Mouse (Mus musculus): ENCODE data around the gene Exoc4. TPM values are rescaled to one million over a fixed set of nuclear protein-coding genes. Genes with fewer than 3 reads are reported as not detected.

Exoc4 gene
- total and polyA plus RNA-seq, 3 experiments: 10.5 to 86.2 (median 80.5) TPM

- DNase-seq (ENCODE audit: low spot score) (no peak), ATAC-seq (ENCODE audit: extremely low read depth, insufficient number of reproducible peaks, low FRiP score, poor library complexity, severe bottlenecking) (no peak)
- Histone ChIP-seq H3K36me3 (replicated peaks) (peaks cover 11% of the 10 kb centered on the region), H3K27me3 (ENCODE audit: insufficient read depth, low read length) (no peaks in the 10 kb centered on the region), H3K4me3 (ENCODE audit: low read depth, low read length) (no peak overlapping the region), H3K4me1 (ENCODE audit: insufficient read depth, low read depth, low read length) (peaks cover 17% of the 10 kb centered on the region; the same call in 1 of the 2 replicates), H3K9me3 (replicated peaks) (no peaks in the 10 kb centered on the region)
- no peak for TF ChIP-seq GATA1 (IDR thresholded peaks at IDR 0.05; ENCODE audit: borderline replicate concordance, low read length)
- TF ChIP-seq GATA2 (IDR thresholded peaks at IDR 0.05; ENCODE audit: borderline replicate concordance, low read depth, low read length): no peak
- no peak for TF ChIP-seq CTCF (IDR thresholded peaks at IDR 0.05; ENCODE audit: low read depth, low read length)
- TF ChIP-seq POLR2AphosphoS5 (IDR thresholded peaks at IDR 0.05; ENCODE audit: insufficient replicate concordance, low read depth, low read length): no peak
- TF ChIP-seq TAL1 (conservative IDR thresholded peaks at IDR 0.05; ENCODE audit: low read depth, low read length): no peak
These were observed 216.0 kb downstream of the Exoc4 start for GRCm38 (mm10) chr6:33464862-33465261.

GRCm38 (mm10) chr6:33465392-33465791, 216.5 kb downstream of the Exoc4 start:
- Histone ChIP-seq H3K4me1 (ENCODE audit: insufficient read depth, low read depth, low read length) (peaks cover 17% of the 10 kb centered on the region; the same call in 1 of the 2 replicates), H3K9me3 (replicated peaks) (no peaks in the 10 kb centered on the region), H3K36me3 (replicated peaks) (peaks cover 11% of the 10 kb centered on the region), H3K4me3 (ENCODE audit: low read depth, low read length) (no peak overlapping the region), H3K27me3 (ENCODE audit: insufficient read depth, low read length) (no peaks in the 10 kb centered on the region)
- TF ChIP-seq POLR2AphosphoS5 (IDR thresholded peaks at IDR 0.05; ENCODE audit: insufficient replicate concordance, low read depth, low read length) (no peak), TAL1 (conservative IDR thresholded peaks at IDR 0.05; ENCODE audit: low read depth, low read length) (no peak), GATA1 (IDR thresholded peaks at IDR 0.05; ENCODE audit: borderline replicate concordance, low read length) (no peak)
- no peak for ATAC-seq (ENCODE audit: extremely low read depth, insufficient number of reproducible peaks, low FRiP score, poor library complexity, severe bottlenecking)
- no peak for DNase-seq (ENCODE audit: low spot score)

GRCm38 (mm10) chr6:33466168-33466839, 217.4 kb downstream of the Exoc4 start:
- H3K9me3 ChIP-seq (replicated peaks): no peaks in the 10 kb centered on the region
- TF ChIP-seq CTCF (IDR thresholded peaks at IDR 0.05; ENCODE audit: low read depth, low read length) (no peak), TAL1 (conservative IDR thresholded peaks at IDR 0.05; ENCODE audit: low read depth, low read length) (peak; percentile 35)

GRCm38 (mm10) chr6:33468480-33468879, 219.6 kb downstream of the Exoc4 start:
- H3K4me1 ChIP-seq (ENCODE audit: insufficient read depth, low read depth, low read length): peaks cover 17% of the 10 kb centered on the region; the same call in 1 of the 2 replicates
- H3K4me3 ChIP-seq (ENCODE audit: low read depth, low read length): no peak overlapping the region
- H3K36me3 ChIP-seq (replicated peaks): peaks cover 2% of the 10 kb centered on the region
- DNase-seq (ENCODE audit: low spot score) (no peak), ATAC-seq (ENCODE audit: extremely low read depth, insufficient number of reproducible peaks, low FRiP score, poor library complexity, severe bottlenecking) (no peak)
- TF ChIP-seq CTCF (IDR thresholded peaks at IDR 0.05; ENCODE audit: low read depth, low read length): no peak
- no peak for TF ChIP-seq TAL1 (conservative IDR thresholded peaks at IDR 0.05; ENCODE audit: low read depth, low read length)
- no peak for TF ChIP-seq POLR2AphosphoS5 (IDR thresholded peaks at IDR 0.05; ENCODE audit: insufficient replicate concordance, low read depth, low read length)
- no peak for TF ChIP-seq GATA2 (IDR thresholded peaks at IDR 0.05; ENCODE audit: borderline replicate concordance, low read depth, low read length)
- no peak for TF ChIP-seq GATA1 (IDR thresholded peaks at IDR 0.05; ENCODE audit: borderline replicate concordance, low read length)
- no peaks in the 10 kb centered on the region for H3K27me3 ChIP-seq (ENCODE audit: insufficient read depth, low read length)
- no peaks in the 10 kb centered on the region for H3K9me3 ChIP-seq (replicated peaks)

More at GRCm38 (mm10) chr6:33466168-33466839, 217.4 kb downstream of the Exoc4 start:
- Histone ChIP-seq H3K4me3 (ENCODE audit: low read depth, low read length) (no peak overlapping the region), H3K4me1 (ENCODE audit: insufficient read depth, low read depth, low read length) (peaks cover 17% of the 10 kb centered on the region; the same call in 1 of the 2 replicates), H3K27me3 (ENCODE audit: insufficient read depth, low read length) (no peaks in the 10 kb centered on the region), H3K36me3 (replicated peaks) (peaks cover 10% of the 10 kb centered on the region)
- DNase-seq (ENCODE audit: low spot score) (no peak), ATAC-seq (ENCODE audit: extremely low read depth, insufficient number of reproducible peaks, low FRiP score, poor library complexity, severe bottlenecking) (no peak; the same call in 1 of the 2 replicates)

- Histone ChIP-seq H3K27me3 (ENCODE audit: insufficient read depth, low read length) (no peaks in the 10 kb centered on the region), H3K4me1 (ENCODE audit: insufficient read depth, low read depth, low read length) (no peaks in the 10 kb centered on the region), H3K4me3 (ENCODE audit: low read depth, low read length) (no peak overlapping the region), H3K9me3 (replicated peaks) (no peaks in the 10 kb centered on the region), H3K36me3 (replicated peaks) (peaks cover 2% of the 10 kb centered on the region)
- DNase-seq (ENCODE audit: low spot score) (no peak), ATAC-seq (ENCODE audit: extremely low read depth, insufficient number of reproducible peaks, low FRiP score, poor library complexity, severe bottlenecking) (no peak)
- TF ChIP-seq TAL1 (conservative IDR thresholded peaks at IDR 0.05; ENCODE audit: low read depth, low read length): no peak
- TF ChIP-seq GATA1 (IDR thresholded peaks at IDR 0.05; ENCODE audit: borderline replicate concordance, low read length): no peak
- TF ChIP-seq CTCF (IDR thresholded peaks at IDR 0.05; ENCODE audit: low read depth, low read length): no peak
- no peak for TF ChIP-seq POLR2AphosphoS5 (IDR thresholded peaks at IDR 0.05; ENCODE audit: insufficient replicate concordance, low read depth, low read length)
- no peak for TF ChIP-seq GATA2 (IDR thresholded peaks at IDR 0.05; ENCODE audit: borderline replicate concordance, low read depth, low read length)
These were observed 227.2 kb downstream of the Exoc4 start for GRCm38 (mm10) chr6:33476134-33476533.

GRCm38 (mm10) chr6:33484568-33484967, 235.7 kb downstream of the Exoc4 start:
- Histone ChIP-seq H3K9me3 (replicated peaks) (no peaks in the 10 kb centered on the region), H3K36me3 (replicated peaks) (peaks cover 6% of the 10 kb centered on the region), H3K4me1 (ENCODE audit: insufficient read depth, low read depth, low read length) (no peaks in the 10 kb centered on the region), H3K27me3 (ENCODE audit: insufficient read depth, low read length) (no peaks in the 10 kb centered on the region), H3K4me3 (ENCODE audit: low read depth, low read length) (no peak overlapping the region)
- DNase-seq (ENCODE audit: low spot score) (no peak), ATAC-seq (ENCODE audit: extremely low read depth, insufficient number of reproducible peaks, low FRiP score, poor library complexity, severe bottlenecking) (no peak)
- TF ChIP-seq GATA1 (IDR thresholded peaks at IDR 0.05; ENCODE audit: borderline replicate concordance, low read length) (no peak), GATA2 (IDR thresholded peaks at IDR 0.05; ENCODE audit: borderline replicate concordance, low read depth, low read length) (no peak), CTCF (IDR thresholded peaks at IDR 0.05; ENCODE audit: low read depth, low read length) (no peak), TAL1 (conservative IDR thresholded peaks at IDR 0.05; ENCODE audit: low read depth, low read length) (no peak), POLR2AphosphoS5 (IDR thresholded peaks at IDR 0.05; ENCODE audit: insufficient replicate concordance, low read depth, low read length) (no peak)

All from G1E (cell line).